Mouse (Mus musculus): ENCODE results near the gene Gm8994.

Gene Gm8994

DNA sequence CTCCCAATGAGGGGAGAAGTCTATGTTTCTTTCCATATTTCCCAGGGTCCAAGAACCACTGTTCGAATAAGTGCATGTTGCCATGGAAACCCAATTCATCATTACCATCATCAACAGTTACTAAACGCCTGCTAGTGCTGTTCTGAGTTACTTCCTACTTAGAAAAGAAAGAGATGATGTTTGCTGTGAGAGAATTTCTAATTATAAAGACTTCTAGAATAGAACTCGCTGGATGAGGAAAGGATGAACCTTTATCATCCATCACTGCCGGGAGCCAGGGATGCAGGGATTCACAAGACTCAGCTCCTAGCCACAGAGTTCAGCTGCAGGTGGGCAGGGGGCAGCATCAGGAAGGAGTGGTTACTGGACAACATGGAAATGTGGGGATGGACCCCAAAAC is 36.7 kb downstream of the Gm8994 start:
- DNase-seq = no peak

DNA sequence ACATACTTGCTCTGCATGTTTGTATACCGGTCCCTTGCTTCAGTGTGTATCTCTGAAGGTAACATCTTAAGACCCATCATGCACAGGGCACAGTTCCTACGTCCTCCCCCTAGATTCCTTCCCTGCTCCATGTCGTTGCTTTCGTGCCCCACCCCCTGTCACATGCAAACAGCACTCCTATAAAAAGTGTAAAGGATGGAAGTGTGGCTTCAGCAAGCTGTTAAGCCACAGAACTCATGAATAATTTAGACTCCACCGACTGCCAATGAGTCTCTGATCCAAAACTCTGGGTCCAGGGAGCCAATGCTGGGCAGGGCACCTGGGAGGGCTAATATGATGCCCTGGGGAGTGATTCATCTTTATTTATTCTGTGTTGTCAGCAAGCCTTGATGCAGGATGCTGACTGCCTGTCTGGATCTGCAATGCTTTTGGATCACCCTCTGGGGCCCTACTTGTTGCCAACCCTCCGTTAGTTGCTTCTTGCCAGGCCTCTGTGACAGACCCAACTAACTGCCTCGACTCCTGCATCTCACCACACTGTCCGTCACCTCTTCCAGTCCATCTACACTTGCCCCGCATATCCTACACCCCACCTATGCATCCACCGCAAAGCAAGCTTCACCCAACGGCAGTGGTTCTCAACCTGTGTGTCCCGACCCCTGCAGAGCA is 37.2 kb downstream of the Gm8994 start:
- DNase-seq = no peak

DNA sequence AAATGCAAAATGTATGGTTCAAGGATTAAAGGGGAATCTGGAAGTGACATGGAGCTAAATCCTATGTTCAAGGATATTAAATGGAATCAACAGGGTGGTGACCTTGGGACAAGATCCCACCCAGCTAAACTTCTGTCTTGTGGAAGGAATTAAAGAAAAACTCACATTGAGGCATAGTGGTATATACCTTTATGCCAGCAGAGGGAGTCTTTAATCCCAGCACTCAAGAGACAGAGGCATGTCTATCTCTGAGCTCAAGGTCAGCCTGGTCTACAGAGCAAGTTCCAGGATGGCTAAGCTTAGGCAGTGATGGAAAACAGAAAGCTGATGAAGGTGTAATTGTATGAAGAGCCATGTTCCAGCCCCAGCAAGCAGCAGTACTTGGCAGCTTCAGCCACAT is 48.8 kb downstream of the Gm8994 start:
- DNase-seq = no peak
